Mouse (Mus musculus): ENCODE results near the gene Foxn3. TPM values are rescaled to one million over a fixed set of nuclear protein-coding genes. Genes with fewer than 3 reads are reported as not detected.

Foxn3 gene
- total and polyA plus RNA-seq, 3 experiments = 9.7 to 26.8 (median 11.0) TPM

- H3K27ac ChIP-seq (ENCODE audit: insufficient read depth, low read depth) = no peak overlapping the region
- no peak for DNase-seq (ENCODE audit: extremely low read depth)
- dilution Hi-C loops (cut with MboI; ENCODE audit: extremely low pct_ligation_motif_present, extremely low pct_unique_long_range_greater_than_20kb, low sequenced_read_pairs) (no loop called here), in situ Hi-C loops (cut with MboI; ENCODE audit: low pct_ligation_motif_present, low pct_unique_long_range_greater_than_20kb, low sequenced_read_pairs) (no loop called here)
- no peak overlapping the region for H3K4me3 ChIP-seq (replicated peaks in 1 of 3; ENCODE audit: low read depth in 2 of 3, low read length in 2 of 3, poor library complexity in 1 of 3)
- H3K4me2 ChIP-seq (ENCODE audit: insufficient read depth, low read depth, poor library complexity, severe bottlenecking) = no peak overlapping the region
- peaks cover 0 to 11% of the 10 kb centered on the region in 2 experiments for H3K36me3 ChIP-seq (replicated peaks in 1 of 2; ENCODE audit: control insufficient read depth in 1 of 2, insufficient read depth in 1 of 2, low read length in 1 of 2)
- peaks cover 0 to 6% of the 10 kb centered on the region in 2 experiments; a peak in 3 of 4 replicates for H3K4me1 ChIP-seq (ENCODE audit: control insufficient read depth in 1 of 2, insufficient read depth in 2 of 2)
- H3K9me3 ChIP-seq (replicated peaks; ENCODE audit: low read length) = peaks cover 12% of the 10 kb centered on the region
- no peak overlapping the region for H3K9ac ChIP-seq (ENCODE audit: insufficient read depth, low read depth)
- H3K27me3 ChIP-seq (replicated peaks) = no peaks in the 10 kb centered on the region
- H3K79me2 ChIP-seq (replicated peaks; ENCODE audit: control insufficient read depth, extremely low read depth, insufficient read depth, poor library complexity, severe bottlenecking) = no peaks in the 10 kb centered on the region
- TF ChIP-seq ETS1 (conservative IDR thresholded peaks at IDR 0.05; ENCODE audit: low read depth, low read length) = no peak
- TF ChIP-seq MAZ (IDR thresholded peaks at IDR 0.05; ENCODE audit: low read depth, low read length) = no peak
- TF ChIP-seq JUND (conservative IDR thresholded peaks at IDR 0.05; ENCODE audit: low read depth, low read length) = no peak
- no peak for TF ChIP-seq UBTF (IDR thresholded peaks at IDR 0.05; ENCODE audit: low read depth, low read length)
- TF ChIP-seq ZNF384 (IDR thresholded peaks at IDR 0.05; ENCODE audit: low read depth, low read length) = no peak
- TF ChIP-seq RAD21 (IDR thresholded peaks at IDR 0.05; ENCODE audit: low read depth, low read length) = no peak
- TF ChIP-seq CHD1 (IDR thresholded peaks at IDR 0.05; ENCODE audit: low read depth, low read length) = no peak
- no peak for TF ChIP-seq USF1 (IDR thresholded peaks at IDR 0.05; ENCODE audit: low read depth, low read length)
- TF ChIP-seq POLR2AphosphoS2 (IDR thresholded peaks at IDR 0.05; ENCODE audit: low read depth, low read length) = no peak
- TF ChIP-seq NRF1 (IDR thresholded peaks at IDR 0.05; ENCODE audit: low read depth, low read length) = no peak
- no peak for TF ChIP-seq MYC (IDR thresholded peaks at IDR 0.05; ENCODE audit: low read depth, low read length)
Observed at GRCm38 (mm10) chr12:99400907-99401306, 162.5 kb downstream of the Foxn3 start.

DNA sequence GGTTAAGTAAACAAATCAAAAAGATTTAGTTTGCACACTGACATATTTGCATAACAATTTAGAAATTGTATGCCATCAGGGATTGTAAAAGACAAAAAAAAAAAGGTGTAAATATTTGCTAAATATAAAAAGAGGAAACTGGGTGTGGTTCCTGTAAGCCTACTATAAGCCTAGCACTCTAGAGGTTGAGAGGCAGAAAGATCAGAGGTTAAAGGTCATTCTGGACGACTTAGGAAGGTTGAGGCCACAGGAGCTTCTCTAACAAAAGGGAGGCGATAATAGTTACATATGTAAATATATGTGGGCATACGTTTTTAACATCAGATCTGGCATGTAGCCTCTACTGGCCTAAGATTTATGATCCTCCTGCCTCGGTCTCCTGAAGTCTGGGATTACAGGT is 163.8 kb downstream of the Foxn3 start:
- dilution Hi-C loops (cut with MboI; ENCODE audit: extremely low pct_ligation_motif_present, extremely low pct_unique_long_range_greater_than_20kb, low sequenced_read_pairs) = no loop called here
- Histone ChIP-seq H3K79me2 (replicated peaks; ENCODE audit: control insufficient read depth, extremely low read depth, insufficient read depth, poor library complexity, severe bottlenecking) (no peaks in the 10 kb centered on the region), H3K27ac (ENCODE audit: insufficient read depth, low read depth) (no peak overlapping the region), H3K4me1 (ENCODE audit: control insufficient read depth in 1 of 2, insufficient read depth in 2 of 2) (peaks cover 0 to 3% of the 10 kb centered on the region in 2 experiments; a peak in 1 of 4 replicates), H3K9me3 (replicated peaks; ENCODE audit: low read length) (peaks cover 12% of the 10 kb centered on the region), H3K27me3 (replicated peaks) (no peaks in the 10 kb centered on the region), H3K4me3 (replicated peaks in 1 of 3; ENCODE audit: low read depth in 2 of 3, low read length in 2 of 3, poor library complexity in 1 of 3) (no peak overlapping the region), H3K4me2 (ENCODE audit: insufficient read depth, low read depth, poor library complexity, severe bottlenecking) (no peak overlapping the region), H3K9ac (ENCODE audit: insufficient read depth, low read depth) (no peak overlapping the region), H3K36me3 (replicated peaks in 1 of 2; ENCODE audit: control insufficient read depth in 1 of 2, insufficient read depth in 1 of 2, low read length in 1 of 2) (peaks cover 0 to 11% of the 10 kb centered on the region in 2 experiments)
- DNase-seq (ENCODE audit: extremely low read depth) = no peak
- TF ChIP-seq IRF4 (IDR thresholded peaks at IDR 0.05; ENCODE audit: low read depth, low read length) = no peak
- in situ Hi-C loops (cut with MboI; ENCODE audit: low pct_ligation_motif_present, low pct_unique_long_range_greater_than_20kb, low sequenced_read_pairs) = loop anchor here (10.0 kb wide), 2 partner anchors 145 to 305 kb away; no protein-coding TSS in a partner anchor

- Histone ChIP-seq H3K4me3 (replicated peaks in 1 of 3; ENCODE audit: low read depth in 2 of 3, low read length in 2 of 3, poor library complexity in 1 of 3) (no peak overlapping the region), H3K4me1 (ENCODE audit: control insufficient read depth in 1 of 2, insufficient read depth in 2 of 2) (peaks cover 2 to 17% of the 10 kb centered on the region in 2 experiments; a peak in 3 of 4 replicates), H3K27ac (ENCODE audit: insufficient read depth, low read depth) (no peak overlapping the region), H3K4me2 (ENCODE audit: insufficient read depth, low read depth, poor library complexity, severe bottlenecking) (no peak overlapping the region), H3K9ac (ENCODE audit: insufficient read depth, low read depth) (no peak overlapping the region), H3K9me3 (replicated peaks; ENCODE audit: low read length) (peaks cover 9% of the 10 kb centered on the region), H3K36me3 (replicated peaks in 1 of 2; ENCODE audit: control insufficient read depth in 1 of 2, insufficient read depth in 1 of 2, low read length in 1 of 2) (peaks cover 0 to 9% of the 10 kb centered on the region in 2 experiments), H3K27me3 (replicated peaks) (no peaks in the 10 kb centered on the region), H3K79me2 (replicated peaks; ENCODE audit: control insufficient read depth, extremely low read depth, insufficient read depth, poor library complexity, severe bottlenecking) (0 out of 2 replicates have a peak, but pooled peaks cover under 1% of the 10 kb centered on the region)
- in situ Hi-C loops (cut with MboI; ENCODE audit: low pct_ligation_motif_present, low pct_unique_long_range_greater_than_20kb, low sequenced_read_pairs) (loop anchor here (10.0 kb wide), 2 partner anchors 148 to 302 kb away; no protein-coding TSS in a partner anchor), dilution Hi-C loops (cut with MboI; ENCODE audit: extremely low pct_ligation_motif_present, extremely low pct_unique_long_range_greater_than_20kb, low sequenced_read_pairs) (no loop called here)
- DNase-seq (ENCODE audit: extremely low read depth) = no peak
- TF ChIP-seq MAFK (IDR thresholded peaks at IDR 0.05; ENCODE audit: insufficient replicate concordance, low read length) (no peak), ZC3H11A (IDR thresholded peaks at IDR 0.05; ENCODE audit: low read depth, low read length) (no peak), USF1 (IDR thresholded peaks at IDR 0.05; ENCODE audit: low read depth, low read length) (no peak), SIN3A (IDR thresholded peaks at IDR 0.05; ENCODE audit: low read length) (no peak), NELFE (IDR thresholded peaks at IDR 0.05; ENCODE audit: low read depth, low read length) (no peak), MXI1 (IDR thresholded peaks at IDR 0.05; ENCODE audit: low read depth, low read length) (no peak), USF2 (conservative IDR thresholded peaks at IDR 0.05; ENCODE audit: low read depth, low read length) (no peak), UBTF (IDR thresholded peaks at IDR 0.05; ENCODE audit: low read depth, low read length) (no peak), MYC (IDR thresholded peaks at IDR 0.05; ENCODE audit: low read depth, low read length) (no peak), MEF2A (IDR thresholded peaks at IDR 0.05; ENCODE audit: borderline replicate concordance, low read depth, low read length) (no peak), CTCF (conservative IDR thresholded peaks at IDR 0.05 in 1 of 2, IDR thresholded peaks at IDR 0.05 in 1 of 2; ENCODE audit: low read depth in 2 of 2, low read length in 2 of 2) (no peak)
Observed at GRCm38 (mm10) chr12:99396461-99396860, 166.9 kb downstream of the Foxn3 start.

Measured in CH12.LX (cell line).